Mouse (Mus musculus): ENCODE results near the gene Olfr1532-ps1.
"Not testable (repeated sequence)": the region's sequence is repeated elsewhere in the genome, so short reads cannot be mapped to it uniquely, and the experiment has no call there.

Gene Olfr1532-ps1

GRCm38 (mm10) chr7:106907676-106908075 lies at the start of gene Olfr1532-ps1:
TSS of gene Olfr1532-ps1 (plus strand) at chr7:106908001.
- DNase-seq (ENCODE audit: low spot score) = no peak

DNA sequence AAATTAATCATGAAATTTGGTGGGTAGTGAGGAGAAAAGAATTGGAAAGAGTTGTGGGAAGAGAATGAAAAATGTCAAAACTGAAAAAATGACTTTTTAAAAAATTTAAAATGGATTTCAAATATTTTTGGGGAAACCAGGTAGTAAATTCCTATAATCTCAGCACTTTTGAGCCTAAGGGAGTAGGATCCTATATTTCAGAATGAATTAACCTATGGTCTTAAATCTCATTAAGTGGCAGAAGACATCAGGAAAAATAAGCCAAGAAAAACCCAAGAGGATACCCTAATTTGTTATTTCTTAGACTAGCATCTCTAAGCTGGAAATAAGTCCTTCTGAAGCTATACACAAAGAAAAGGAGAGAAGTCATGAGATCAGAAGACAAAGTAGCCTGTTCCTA lies 44.9 kb upstream of the Olfr1532-ps1 start, which contains the start of gene Olfr704:
Olfr704 (plus strand) TSS at position 301 of the 400 bp plus-strand sequence.
- no peak for DNase-seq (ENCODE audit: low spot score)

DNA sequence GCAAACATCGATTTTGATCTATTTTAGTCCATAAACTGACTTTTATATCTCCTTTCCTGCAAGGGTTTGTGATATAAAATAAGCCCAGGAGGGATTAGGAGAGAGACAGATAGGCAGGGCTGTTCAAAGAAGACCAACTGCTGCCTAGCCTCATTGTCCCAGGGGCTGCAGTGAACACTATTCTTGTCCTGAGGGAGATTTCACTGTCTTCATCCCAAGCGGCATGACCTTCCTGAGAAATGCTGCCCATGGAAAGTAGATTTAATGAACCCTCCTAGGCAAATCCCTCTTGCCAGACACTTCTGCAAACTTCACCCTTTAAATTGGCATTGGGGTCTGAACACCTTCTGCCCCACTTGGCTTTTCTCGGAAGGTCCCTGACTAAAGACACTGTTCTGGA lies 31.0 kb upstream of the Olfr1532-ps1 start, which contains the start of gene Olfr705:
Olfr705 (minus strand) TSS at position 101 of the 400 bp plus-strand sequence.
- DNase-seq (ENCODE audit: low spot score) = no peak

DNA sequence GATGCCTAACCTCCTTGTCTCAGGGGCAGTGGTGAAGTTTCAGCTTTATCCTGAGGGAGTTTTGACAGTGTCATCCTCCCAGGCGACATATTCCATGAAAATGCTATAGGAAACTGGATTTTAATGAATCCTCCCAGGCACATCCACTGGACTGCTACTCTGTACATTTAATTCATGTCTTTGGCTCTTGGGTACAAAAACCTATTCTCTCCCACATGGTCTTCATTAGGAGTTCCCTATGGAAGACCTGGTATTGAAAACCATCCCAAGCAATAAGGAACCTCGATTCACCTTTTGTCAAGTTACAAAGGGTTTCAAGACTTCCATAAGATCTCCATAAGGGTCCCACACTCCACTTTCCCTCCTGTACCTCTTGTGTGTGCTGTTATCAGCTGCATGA lies 19.7 kb upstream of the Olfr1532-ps1 start, which contains the start of gene Olfr706:
Olfr706 (minus strand) TSS at position 101 of the 400 bp plus-strand sequence.
- DNase-seq (ENCODE audit: low spot score) = no peak

DNA sequence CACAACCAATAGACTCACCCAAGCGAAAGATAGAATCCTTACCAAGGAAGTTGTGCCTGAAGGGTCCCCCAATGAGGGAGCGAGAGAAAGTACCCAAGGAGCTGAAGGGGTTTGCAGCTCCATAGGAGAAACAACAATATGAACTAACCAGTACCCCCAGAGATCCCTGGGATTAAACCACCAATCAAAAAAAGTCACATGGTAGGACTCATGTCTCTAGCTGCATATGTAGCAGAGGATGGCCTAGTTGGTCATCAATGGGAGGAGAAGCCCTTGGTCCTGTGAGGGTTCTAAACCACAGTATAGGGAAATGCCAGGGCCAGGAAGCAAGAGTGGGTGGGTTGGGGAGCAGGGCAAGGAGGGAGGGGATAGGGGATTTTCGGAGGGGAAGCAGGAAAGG lies 6.7 kb upstream of the Olfr1532-ps1 start, which contains the start of gene Olfr707:
Olfr707 (minus strand) TSS at position 101 of the 400 bp plus-strand sequence.
- not testable (repeated sequence) for DNase-seq (ENCODE audit: low spot score)

DNA sequence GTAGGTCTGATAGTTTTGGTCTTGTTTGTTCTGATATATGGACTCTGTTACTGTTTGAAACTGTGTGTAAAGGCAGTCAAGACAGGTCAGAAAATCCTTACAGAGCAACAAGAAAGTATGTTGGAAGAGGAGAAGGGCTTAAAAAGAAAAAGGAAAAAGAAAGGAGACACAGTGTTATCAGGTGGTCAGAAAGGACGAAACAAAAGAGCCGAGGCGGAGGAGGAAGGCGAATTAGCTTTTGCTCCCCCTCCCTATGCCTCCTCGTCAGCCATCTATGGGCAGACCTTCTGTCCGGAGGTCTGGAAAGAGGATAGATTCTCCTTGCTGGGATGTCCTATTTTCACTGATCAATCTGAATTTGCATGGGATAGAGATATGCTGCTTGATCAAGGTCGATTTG lies 13.2 kb downstream of the Olfr1532-ps1 start:
- DNase-seq (ENCODE audit: low spot score) = not testable (repeated sequence)

DNA sequence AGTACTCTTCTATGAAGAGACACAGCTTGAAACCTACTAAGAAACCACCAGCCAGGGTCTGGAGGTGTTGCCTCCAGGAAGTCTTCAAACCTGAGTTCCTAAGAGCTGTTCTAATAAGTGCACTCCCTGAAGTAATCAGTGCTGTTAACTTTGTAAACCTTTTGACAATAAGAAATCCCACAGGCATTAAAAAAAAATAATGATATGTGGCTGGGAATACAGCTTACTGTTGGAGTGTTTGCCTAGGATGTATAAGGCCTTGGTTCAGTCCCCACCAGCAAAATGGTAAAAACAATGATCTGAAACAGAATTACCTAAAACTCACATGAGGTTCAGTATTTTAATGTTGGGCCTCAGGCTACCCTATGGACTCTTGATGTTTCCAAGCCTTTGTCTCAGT lies 24.3 kb downstream of the Olfr1532-ps1 start, which contains the start of gene Olfr709-ps1:
Olfr709-ps1 (minus strand) TSS at position 101 of the 400 bp plus-strand sequence.
- DNase-seq (ENCODE audit: low spot score) = no peak

DNA sequence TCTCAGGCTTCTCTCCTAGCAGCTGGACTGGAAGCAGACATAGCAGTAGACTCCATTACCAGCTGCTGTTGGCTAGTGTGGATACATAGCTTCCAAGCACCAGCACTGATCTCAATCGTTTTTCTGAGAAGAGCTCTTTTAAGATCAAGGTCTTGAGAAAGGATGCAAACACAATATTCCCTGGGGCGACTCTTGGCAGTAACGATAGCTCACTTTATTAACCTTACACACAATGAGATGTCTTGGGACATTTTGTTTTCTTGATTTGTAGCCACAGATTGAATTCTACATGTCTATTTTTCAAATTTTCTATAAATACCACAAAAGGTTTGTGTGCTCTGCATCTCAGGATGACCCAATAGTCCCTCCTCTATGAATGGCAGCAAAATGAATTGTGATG lies 40.4 kb downstream of the Olfr1532-ps1 start, which contains the start of gene Olfr710:
Olfr710 (minus strand) TSS at position 101 of the 400 bp plus-strand sequence.
- DNase-seq (ENCODE audit: low spot score) = no peak

GRCm38 (mm10) chr7:106963837-106964236 lies 56.0 kb downstream of the Olfr1532-ps1 start, which contains the start of gene Olfr6:
TSS of gene Olfr6 (minus strand) at chr7:106963937.
- DNase-seq (ENCODE audit: low spot score) = no peak

Measured in ovary, postnatal 14 days (tissue).